Mouse (Mus musculus) stomach, postnatal 0 days (tissue): Measurements from ENCODE around the gene Gm6525.

Source experiments
- CTCF ChIP-seq: IDR thresholded peaks from 2 replicates; pipeline ENCODE4 v1.5.1; 2016; ENCODE audit warnings: antibody characterized with exemption, low read depth, mild to moderate bottlenecking, moderate library complexity
- EP300 ChIP-seq: optimal IDR thresholded peaks from 2 replicates; pipeline ENCODE3; 2016; ENCODE audit warnings: antibody characterized with exemption

GRCm38 (mm10) chr3:84189629-84190173 lies 15.8 kb downstream of the Gm6525 start:
- TF ChIP-seq CTCF (no peak), EP300 (no peak)
